Mouse (Mus musculus) embryonic facial prominence, embryonic 11.5 days (tissue): Measurements from ENCODE around the gene Cd2ap. TPM values are rescaled to one million over a fixed set of nuclear protein-coding genes. Genes with fewer than 3 reads are reported as not detected.

ENCODE experiments used
- ATAC-seq: fragments of 200-750 bp; cut with Nextera tagmentation; replicated peaks from 2 replicates; pipeline ENCODE4 v1.8.0; 2017; ENCODE audit warnings: low read depth; ENCODE audit not compliant: insufficient number of reproducible peaks, low FRiP score, low TSS enrichment
- DNase-seq: peaks from one replicate; pipeline ENCODE4 v3.0.0-alpha.2; 2015; ENCODE audit warnings: low spot score
- H3K27ac ChIP-seq: fragments of 300-500 bp; sonication (generic); replicated peaks from 2 replicates; pipeline ENCODE4 v1.5.1; 2014; ENCODE audit warnings: mild to moderate bottlenecking, low read depth, low read length, control low read depth
- H3K27me3 ChIP-seq: fragments of 300-500 bp; sonication (generic); 2 replicates; pipeline ENCODE4 v1.6.1; 2014; ENCODE audit warnings: mild to moderate bottlenecking, low read length, moderate library complexity, mixed read lengths; ENCODE audit not compliant: control insufficient read depth, insufficient read depth
- H3K36me3 ChIP-seq: fragments of 300-500 bp; sonication (generic); replicated peaks from 2 replicates; pipeline ENCODE4 v1.6.1; 2014; ENCODE audit warnings: low read depth, mild to moderate bottlenecking, low read length, moderate library complexity, mixed read lengths; ENCODE audit not compliant: control insufficient read depth, insufficient read depth
- H3K4me1 ChIP-seq: fragments of 300-500 bp; sonication (generic); 2 replicates; pipeline ENCODE4 v1.6.1; 2014; ENCODE audit warnings: low read length, mixed read lengths; ENCODE audit not compliant: control insufficient read depth, insufficient read depth
- H3K4me2 ChIP-seq: fragments of 300-500 bp; sonication (generic); 2 replicates; pipeline ENCODE4 v1.6.1; 2014; ENCODE audit warnings: low read depth, mild to moderate bottlenecking, control low read depth, low read length, moderate library complexity
- H3K4me3 ChIP-seq: fragments of 300-500 bp; sonication (generic); 2 replicates; pipeline ENCODE4 v1.5.1; 2014; ENCODE audit warnings: low read depth, low read length, control low read depth
- H3K9ac ChIP-seq: fragments of 300-500 bp; sonication (generic); replicated peaks from 2 replicates; pipeline ENCODE4 v1.6.1; 2014; ENCODE audit warnings: mild to moderate bottlenecking, control low read depth, low read length
- H3K9me3 ChIP-seq: fragments of 300-500 bp; sonication (generic); replicated peaks from 2 replicates; pipeline ENCODE4 v1.6.1; 2016; ENCODE audit warnings: mild to moderate bottlenecking, low read length, inconsistent platforms, mixed read lengths; ENCODE audit not compliant: control insufficient read depth
- WGBS: fragments of 180-500 bp; shearing (Covaris S2); extraction: QIAGEN DNeasy Blood & Tissue Kit; methylation state at CpG from one replicate; pipeline ENCODE4 v1.1.7; 2014; 5-methylcytosine and 5-hydroxymethylcytosine counted together
- polyA plus RNA-seq: library from polyadenylated mRNA; unstranded; fragments of >200 nt; fragmentation: Nextera tagmentation; extraction: Ambion mirVana; gene quantifications from 2 replicates; pipeline ENCODE4 v1.2.1, GENCODE M21; 2014

Cd2ap gene
- polyA plus RNA-seq, 1 experiment from 2014 or later = 17.5 TPM

GRCm38 (mm10) chr17:42788686-42789453, 87.6 kb downstream of the Cd2ap start:
- H3K4me1 ChIP-seq = no peaks in the 10 kb centered on the region
- no peak overlapping the region for H3K4me2 ChIP-seq
- no peaks in the 10 kb centered on the region for H3K9me3 ChIP-seq
- no peak overlapping the region for H3K4me3 ChIP-seq
- no peak overlapping the region for H3K9ac ChIP-seq
- 93% methylated on average over 5 of the region's 5 CpGs for WGBS
- H3K27ac ChIP-seq = no peak overlapping the region
- DNase-seq (no peak), ATAC-seq (no peak; the same call in 1 of the 2 replicates)
- H3K36me3 ChIP-seq = no peaks in the 10 kb centered on the region
- H3K27me3 ChIP-seq = no peaks in the 10 kb centered on the region

GRCm38 (mm10) chr17:42782156-42782757, 94.2 kb downstream of the Cd2ap start:
- ATAC-seq = peak; percentile 64; the same call in 1 of the 2 replicates
- Histone ChIP-seq H3K36me3 (no peaks in the 10 kb centered on the region), H3K9ac (no peak overlapping the region), H3K27me3 (no peaks in the 10 kb centered on the region), H3K4me3 (no peak overlapping the region), H3K4me1 (no peaks in the 10 kb centered on the region), H3K9me3 (no peaks in the 10 kb centered on the region), H3K27ac (no peak overlapping the region), H3K4me2 (no peak overlapping the region)
- WGBS = 53% methylated on average over 7 of the region's 7 CpGs
- peak; percentile 87 for DNase-seq

- Histone ChIP-seq H3K4me2 (no peak overlapping the region), H3K9ac (no peak overlapping the region), H3K4me3 (no peak overlapping the region), H3K36me3 (no peaks in the 10 kb centered on the region), H3K27ac (no peak overlapping the region), H3K27me3 (no peaks in the 10 kb centered on the region), H3K9me3 (no peaks in the 10 kb centered on the region), H3K4me1 (no peaks in the 10 kb centered on the region)
- 74% methylated on average over 2 of the region's 2 CpGs for WGBS
- DNase-seq = no peak
- no peak for ATAC-seq
These were observed 122.7 kb downstream of the Cd2ap start for GRCm38 (mm10) chr17:42753791-42754190.

GRCm38 (mm10) chr17:42752173-42752572, 124.3 kb downstream of the Cd2ap start:
- ATAC-seq = no peak
- H3K4me3 ChIP-seq = no peak overlapping the region
- H3K4me1 ChIP-seq = no peaks in the 10 kb centered on the region

GRCm38 (mm10) chr17:42745657-42746420, 130.6 kb downstream of the Cd2ap start:
- no peaks in the 10 kb centered on the region for H3K4me1 ChIP-seq
- H3K27ac ChIP-seq = no peak overlapping the region
- DNase-seq (no peak), ATAC-seq (no peak)
- no peaks in the 10 kb centered on the region for H3K27me3 ChIP-seq
- H3K9ac ChIP-seq = no peak overlapping the region
- H3K36me3 ChIP-seq = no peaks in the 10 kb centered on the region
- no peaks in the 10 kb centered on the region for H3K9me3 ChIP-seq
- WGBS = 88% methylated on average over 6 of the region's 6 CpGs
- no peak overlapping the region for H3K4me2 ChIP-seq
- no peak overlapping the region for H3K4me3 ChIP-seq

More at GRCm38 (mm10) chr17:42752173-42752572, 124.3 kb downstream of the Cd2ap start:
- Histone ChIP-seq H3K9ac (no peak overlapping the region), H3K4me2 (no peak overlapping the region), H3K9me3 (no peaks in the 10 kb centered on the region), H3K36me3 (no peaks in the 10 kb centered on the region), H3K27me3 (no peaks in the 10 kb centered on the region), H3K27ac (no peak overlapping the region)
- DNase-seq = no peak
- 84% methylated on average over 2 of the region's 2 CpGs for WGBS

Other genes starting within 250 kb of the Cd2ap start
- gene Adgrf4, start 184.4 kb downstream of the Cd2ap start, polyA plus RNA-seq = 0.21 TPM in 1 of 2 replicates, not detected in the other
- 0.13 TPM in 1 of 2 replicates, not detected in the other for gene Adgrf2, start 134.5 kb downstream of the Cd2ap start, polyA plus RNA-seq
- 20.8 and 25.4 TPM in 2 replicates for gene Tnfrsf21, start 139.9 kb upstream of the Cd2ap start, polyA plus RNA-seq